In the genomic region with DNA sequence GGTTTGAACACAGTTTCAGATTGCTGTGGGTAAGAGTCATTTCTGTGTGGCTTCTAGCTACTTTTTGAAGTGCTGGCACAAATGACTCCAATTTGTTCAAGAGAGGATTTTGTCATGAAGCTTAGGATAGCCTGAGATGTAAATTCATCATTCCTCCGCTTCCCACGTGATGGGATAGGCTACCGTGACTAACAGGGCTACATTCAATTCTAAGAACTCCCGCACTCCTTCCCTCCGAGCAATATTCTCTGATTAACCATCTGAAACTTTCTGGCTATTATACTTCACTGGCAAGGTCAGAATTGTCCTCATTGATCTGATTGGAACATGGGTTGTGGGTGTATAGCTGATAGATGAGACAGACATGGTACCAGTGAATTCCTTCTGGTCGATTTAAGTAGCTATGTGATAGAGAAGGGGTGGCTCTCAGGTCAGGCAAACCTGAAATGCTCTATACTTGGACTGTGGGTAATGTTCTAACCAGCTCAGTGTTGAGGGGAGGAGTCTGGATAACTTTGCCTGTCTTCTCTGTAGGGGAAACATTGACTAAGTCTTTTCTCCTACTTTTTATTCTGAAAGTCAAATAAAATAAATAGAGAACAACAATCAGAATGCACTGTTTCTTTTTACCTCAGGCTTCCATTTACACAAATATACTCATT, we compare ENCODE assay signal across 23 mouse cellular contexts.
DNase-seq lines count a peak whose midpoint lies in the region; ATAC-seq lines count a peak whose summit lies in the region.
"Had no signal": no experiment of that assay in that cellular context is flagged by ENCODE, and none has a peak within 500 bp of the region (broad histone marks: within the 10 kb centered on the region; RNA-seq: fewer than 3 reads in every experiment).

No protein-coding gene starts in this region.

- H3K4me1 ChIP-seq in kidney, embryonic 14.5 days (ENCODE audit: control insufficient read depth, insufficient read depth, low read length): 0 out of 2 replicates have a peak, but pooled peaks cover 4% of the 10 kb centered on the region
- peaks cover 7% of the 10 kb centered on the region; the same call in 1 of the 2 replicates for H3K4me1 ChIP-seq in kidney, embryonic 16.5 days (ENCODE audit: insufficient read depth, low read length)
- no peaks in the 10 kb centered on the region for H3K4me1 ChIP-seq in liver, embryonic 11.5 days (replicated peaks; ENCODE audit: control insufficient read depth, insufficient read depth, low read length)
- H3K4me1 ChIP-seq: heart, embryonic 15.5 days had no signal

- no peak overlapping the region for H3K9ac ChIP-seq in kidney, embryonic 14.5 days (ENCODE audit: low read depth, low read length)
- H3K9ac ChIP-seq in kidney, embryonic 16.5 days (replicated peaks; ENCODE audit: low read length): no peak overlapping the region
- no peak overlapping the region for H3K9ac ChIP-seq in liver, embryonic 11.5 days (ENCODE audit: low read depth, low read length)
- H3K9ac ChIP-seq: forebrain, embryonic 13.5 days; forebrain, postnatal 0 days; heart, embryonic 15.5 days had no signal

- H3K36me3 ChIP-seq in kidney, embryonic 14.5 days (ENCODE audit: control insufficient read depth, insufficient read depth, low read length): no peaks in the 10 kb centered on the region
- no peaks in the 10 kb centered on the region for H3K36me3 ChIP-seq in kidney, embryonic 16.5 days (ENCODE audit: insufficient read depth, low read length)
- H3K36me3 ChIP-seq in liver, embryonic 11.5 days (ENCODE audit: control insufficient read depth, insufficient read depth, low read length): no peaks in the 10 kb centered on the region
- H3K36me3 ChIP-seq: embryonic facial prominence, embryonic 10.5 days; heart, embryonic 15.5 days; hindbrain, embryonic 10.5 days had no signal

- ATAC-seq in kidney, embryonic 14.5 days (ENCODE audit: low FRiP score, low TSS enrichment): no peak
- ATAC-seq in kidney, embryonic 16.5 days (ENCODE audit: low FRiP score, low TSS enrichment): 0 out of 2 replicates have a peak, but pooled peaks have one; percentile 37
- ATAC-seq in liver, embryonic 11.5 days (replicated peaks; ENCODE audit: low FRiP score): no peak
- ATAC-seq: activated CD4-positive, CD25-positive, alpha-beta regulatory T cell, adult 4 months; forebrain, embryonic 13.5 days; forebrain, postnatal 0 days; Patski had no signal

- peak; percentile 11 for DNase-seq in kidney, adult 18-20 months
- DNase-seq in kidney, adult 8-10 months: peak; percentile 44 to 51
- peak; percentile 23 to 43 for DNase-seq in kidney, postnatal 25 days
- no peak for DNase-seq in right cerebral cortex, postnatal 25 days
- no peak for DNase-seq in layer of hippocampus, adult 18-20 months (ENCODE audit: low spot score in 2 of 2)
- no peak for DNase-seq in liver, embryonic 11.5 days (ENCODE audit: low spot score)
- DNase-seq: adrenal gland, adult 2 months; adrenal gland, postnatal 25 days; cerebellum, adult 2 months; cerebellum, postnatal 10 days; forebrain, postnatal 0 days; gastrocnemius, postnatal 14 days; heart, adult 2 months had no signal

- H3K27ac ChIP-seq in kidney, embryonic 14.5 days (ENCODE audit: low read depth, low read length): no peak overlapping the region
- H3K27ac ChIP-seq in kidney, embryonic 16.5 days (ENCODE audit: low read length): peak overlapping the region; percentile 60; the same call in 1 of the 2 replicates
- no peak overlapping the region for H3K27ac ChIP-seq in liver, embryonic 11.5 days (ENCODE audit: low read depth, low read length)
- H3K27ac ChIP-seq: embryonic facial prominence, embryonic 10.5 days; forebrain, embryonic 13.5 days; heart, adult 2 months; heart, embryonic 15.5 days; hindbrain, embryonic 10.5 days had no signal

- no peak overlapping the region for H3K4me3 ChIP-seq in kidney, embryonic 14.5 days (ENCODE audit: low read length)
- no peak overlapping the region for H3K4me3 ChIP-seq in kidney, embryonic 16.5 days (ENCODE audit: low read length)
- H3K4me3 ChIP-seq in liver, embryonic 11.5 days (ENCODE audit: low read depth, low read length): no peak overlapping the region
- H3K4me3 ChIP-seq: embryonic facial prominence, embryonic 10.5 days; forebrain, embryonic 13.5 days; heart, adult 2 months; heart, embryonic 15.5 days; hindbrain, embryonic 10.5 days had no signal

- H3K4me2 ChIP-seq in kidney, embryonic 14.5 days (replicated peaks; ENCODE audit: low read depth, low read length): no peak overlapping the region
- H3K4me2 ChIP-seq in kidney, embryonic 16.5 days (replicated peaks; ENCODE audit: low read depth, low read length): no peak overlapping the region
- no peak overlapping the region for H3K4me2 ChIP-seq in liver, embryonic 11.5 days
- H3K4me2 ChIP-seq: forebrain, embryonic 13.5 days; heart, embryonic 11.5 days; heart, embryonic 15.5 days had no signal

- WGBS in kidney, embryonic 14.5 days: 69% methylated on average over 6 of the region's 6 CpGs
- 61% methylated on average over 6 of the region's 6 CpGs for WGBS in kidney, embryonic 16.5 days
- WGBS in liver, embryonic 11.5 days: 79% methylated on average over 6 of the region's 6 CpGs

- H3K9me3 ChIP-seq in kidney, embryonic 14.5 days (ENCODE audit: control insufficient read depth, low read length): no peaks in the 10 kb centered on the region
- no peaks in the 10 kb centered on the region for H3K9me3 ChIP-seq in kidney, embryonic 16.5 days (ENCODE audit: low read length)
- no peaks in the 10 kb centered on the region for H3K9me3 ChIP-seq in liver, embryonic 11.5 days (ENCODE audit: control insufficient read depth, low read length)
- H3K9me3 ChIP-seq: embryonic facial prominence, embryonic 10.5 days; forebrain, embryonic 13.5 days; heart, embryonic 15.5 days; hindbrain, embryonic 10.5 days had no signal

- H3K27me3 ChIP-seq in kidney, embryonic 14.5 days (ENCODE audit: control insufficient read depth, insufficient read depth, low read length): no peaks in the 10 kb centered on the region
- H3K27me3 ChIP-seq in kidney, embryonic 16.5 days (ENCODE audit: insufficient read depth, low read length): no peaks in the 10 kb centered on the region
- H3K27me3 ChIP-seq in liver, embryonic 11.5 days (replicated peaks; ENCODE audit: control insufficient read depth, insufficient read depth, low read length): no peaks in the 10 kb centered on the region
- H3K27me3 ChIP-seq: CH12.LX; forebrain, embryonic 13.5 days; heart, embryonic 15.5 days had no signal

Comparison
In these comparisons a context has a peak if more than half of its experiments do, and no peak if none do; other contexts are left out.
1. DNase-seq: peak in kidney, adult 18-20 months (single experiment), kidney, adult 8-10 months (2 of 2) and kidney, postnatal 25 days (2 of 2); none in right cerebral cortex, postnatal 25 days (single experiment), layer of hippocampus, adult 18-20 months (0 of 2) and liver, embryonic 11.5 days (single experiment).